Mouse (Mus musculus): Measurements from ENCODE around the gene Abcg3. TPM values are rescaled to one million over a fixed set of nuclear protein-coding genes. Genes with fewer than 3 reads are reported as not detected.

The Abcg3 gene
- 11.4 TPM for polyA plus RNA-seq (2017; shearing (Covaris generic))

DNA sequence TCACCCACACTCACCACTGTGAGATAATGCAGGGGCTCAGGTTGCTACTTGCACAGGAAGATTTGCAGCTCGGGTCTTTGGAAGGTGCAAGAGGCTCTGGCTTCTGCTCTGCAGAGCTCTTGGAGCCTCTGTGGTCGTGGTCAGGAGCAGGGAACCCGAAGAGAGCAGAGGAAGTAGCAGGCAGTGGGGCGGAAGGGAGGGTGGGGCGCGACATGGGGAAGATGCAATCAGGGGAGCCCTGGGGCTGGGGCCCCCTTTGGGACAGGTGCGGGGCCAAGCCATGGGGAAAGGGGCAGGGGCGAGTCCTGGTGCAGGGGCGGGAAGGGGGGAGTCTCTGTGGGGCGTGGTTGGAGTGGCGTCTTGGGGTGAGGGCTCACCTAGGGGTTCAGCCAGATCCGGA, at the start of gene Abcg3:
Abcg3 (minus strand) TSS at position 184 of the 400 bp plus-strand sequence.

Other genes starting within 250 kb of the Abcg3 start
- gene Zfp951, start 122.6 kb downstream of the Abcg3 start, polyA plus RNA-seq (2017; shearing (Covaris generic)) = 7.8 TPM
- gene Gbp9, start 156.8 kb upstream of the Abcg3 start, polyA plus RNA-seq (2017; shearing (Covaris generic)) = 70.9 TPM
- gene Gbp8, start 156.8 kb upstream of the Abcg3 start, polyA plus RNA-seq (2017; shearing (Covaris generic)) = 52.7 TPM
- gene Gbp4, start 156.9 kb upstream of the Abcg3 start, polyA plus RNA-seq (2017; shearing (Covaris generic)) = 167 TPM

All from effector memory CD4-positive, alpha-beta T cell, adult 7 months (primary cell).